Mouse (Mus musculus): ENCODE results near the gene Ppp6c.

Gene Ppp6c

GRCm38 (mm10) chr2:39150943-39151342, 75.3 kb downstream of the Ppp6c start:
- TF ChIP-seq GATA4 (IDR thresholded peaks at IDR 0.05; ENCODE audit: insufficient replicate concordance, low read length), result no peak

- no peak for TF ChIP-seq GATA4 (IDR thresholded peaks at IDR 0.05; ENCODE audit: insufficient replicate concordance, low read length)
Observed at GRCm38 (mm10) chr2:39148075-39148474, 78.2 kb downstream of the Ppp6c start.

GRCm38 (mm10) chr2:39146469-39146868, 79.8 kb downstream of the Ppp6c start:
- no peak for TF ChIP-seq GATA4 (IDR thresholded peaks at IDR 0.05; ENCODE audit: insufficient replicate concordance, low read length)
